Mouse (Mus musculus): ENCODE measurements around the gene Slc35f2. TPM values are rescaled to one million over a fixed set of nuclear protein-coding genes. Genes with fewer than 3 reads are reported as not detected.
A peak's percentile ranks its signal among the peaks of the same experiment; 100 is the strongest.

The Slc35f2 gene
- polyA plus RNA-seq (2015; fragmentation: Nextera tagmentation; extraction: Ambion mirVana), result 10.3 and 10.7 TPM in 2 replicates

DNA sequence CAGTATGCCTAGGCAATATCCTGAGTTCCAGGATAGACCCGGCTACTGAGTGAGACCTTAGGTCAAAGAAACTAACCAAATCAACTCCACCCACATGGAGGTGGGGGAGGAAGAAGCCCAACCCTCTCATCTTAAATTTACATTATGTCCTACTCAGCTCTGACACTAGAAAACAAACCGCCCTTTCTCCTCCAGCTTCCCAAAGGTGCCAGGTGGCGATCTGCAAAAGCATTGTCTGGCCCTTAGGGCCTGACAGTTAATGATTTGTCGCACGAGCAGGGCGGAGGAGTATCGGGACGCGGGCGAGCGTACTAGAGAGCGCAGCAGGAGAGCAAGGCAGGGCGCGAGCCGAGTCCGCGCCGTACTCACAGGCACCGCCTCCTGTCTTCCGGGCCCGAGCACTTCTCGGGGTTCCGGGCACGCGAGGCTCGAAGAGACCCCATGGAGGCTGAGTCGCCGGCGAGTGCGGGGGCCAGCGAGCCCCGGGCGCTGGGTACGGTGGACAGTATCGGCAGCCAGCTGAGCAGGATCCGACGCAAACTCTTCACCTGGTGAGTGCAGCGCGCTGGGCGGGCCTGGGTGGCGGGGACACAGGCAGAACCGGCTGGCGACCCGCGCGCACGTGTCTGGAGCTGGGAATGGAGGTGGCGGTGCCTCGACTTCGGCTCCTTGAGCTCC is at the start of gene Slc35f2:
Gene Slc35f2 (plus strand): TSS at position 195 of the 678 bp plus-strand sequence.
- Histone ChIP-seq H3K27me3 (replicated peaks) (peaks cover 19% of the 10 kb centered on the region), H3K4me3 (peak within 1 kb of the TSS; percentile 67), H3K36me3 (replicated peaks) (no peaks in the 10 kb centered on the region), H3K4me1 (peaks cover 12% of the 10 kb centered on the region), H3K27ac (no peak within 1 kb of the TSS), H3K4me2 (peak within 1 kb of the TSS; percentile 96), H3K9me3 (no peaks in the 10 kb centered on the region; the same call in 1 of the 2 replicates), H3K9ac (peak within 1 kb of the TSS; percentile 58)
- ATAC-seq (replicated peaks), result peak; percentile 92
- 0% methylated on average over 50 of the region's 50 CpGs for WGBS

- Histone ChIP-seq H3K9ac (no peak overlapping the region), H3K4me1 (no peaks in the 10 kb centered on the region), H3K9me3 (no peaks in the 10 kb centered on the region), H3K27ac (no peak overlapping the region), H3K4me2 (no peak overlapping the region), H3K36me3 (replicated peaks) (no peaks in the 10 kb centered on the region), H3K27me3 (replicated peaks) (no peaks in the 10 kb centered on the region), H3K4me3 (no peak overlapping the region)
- ATAC-seq (replicated peaks), result no peak
- WGBS, result 58% methylated on average over 3 of the region's 3 CpGs
These were observed 30.4 kb upstream of the Slc35f2 start for GRCm38 (mm10) chr9:53740829-53741404.

DNA sequence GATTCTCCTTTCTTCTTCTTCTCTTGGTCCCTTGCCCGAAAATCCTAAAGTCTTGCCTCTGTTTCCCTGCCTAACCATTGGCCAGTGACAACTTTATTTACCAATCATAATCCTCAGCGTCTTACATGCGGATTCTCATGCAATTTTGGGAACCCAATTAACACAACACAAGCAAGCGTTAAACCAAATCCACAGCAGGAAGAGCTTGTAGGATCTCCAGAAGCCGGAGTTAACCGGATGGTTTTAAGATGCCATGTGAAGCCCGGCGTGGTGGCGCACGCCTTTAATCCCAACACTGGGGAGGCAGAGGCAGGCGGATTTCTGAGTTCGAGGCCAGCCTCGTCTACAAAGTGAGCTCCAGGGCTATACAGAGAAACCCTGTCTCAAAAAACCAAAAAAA is 20.9 kb upstream of the Slc35f2 start:
- ATAC-seq (replicated peaks), result no peak
- no peak overlapping the region for H3K4me3 ChIP-seq
- no peaks in the 10 kb centered on the region for H3K27me3 ChIP-seq (replicated peaks)
- H3K4me2 ChIP-seq, result no peak overlapping the region
- no peaks in the 10 kb centered on the region for H3K9me3 ChIP-seq
- no peaks in the 10 kb centered on the region for H3K4me1 ChIP-seq
- H3K9ac ChIP-seq, result no peak overlapping the region
- WGBS, result 90% methylated on average over 13 of the region's 13 CpGs
- no peak overlapping the region for H3K27ac ChIP-seq
- no peaks in the 10 kb centered on the region for H3K36me3 ChIP-seq (replicated peaks)

GRCm38 (mm10) chr9:53750899-53751298 is 20.4 kb upstream of the Slc35f2 start:
- no peak for ATAC-seq (replicated peaks)
- Histone ChIP-seq H3K4me2 (no peak overlapping the region), H3K27ac (no peak overlapping the region), H3K27me3 (replicated peaks) (no peaks in the 10 kb centered on the region), H3K9me3 (no peaks in the 10 kb centered on the region), H3K36me3 (replicated peaks) (no peaks in the 10 kb centered on the region), H3K4me1 (no peaks in the 10 kb centered on the region), H3K4me3 (no peak overlapping the region), H3K9ac (no peak overlapping the region)
- WGBS, result 52% methylated on average over 5 of the region's 5 CpGs

DNA sequence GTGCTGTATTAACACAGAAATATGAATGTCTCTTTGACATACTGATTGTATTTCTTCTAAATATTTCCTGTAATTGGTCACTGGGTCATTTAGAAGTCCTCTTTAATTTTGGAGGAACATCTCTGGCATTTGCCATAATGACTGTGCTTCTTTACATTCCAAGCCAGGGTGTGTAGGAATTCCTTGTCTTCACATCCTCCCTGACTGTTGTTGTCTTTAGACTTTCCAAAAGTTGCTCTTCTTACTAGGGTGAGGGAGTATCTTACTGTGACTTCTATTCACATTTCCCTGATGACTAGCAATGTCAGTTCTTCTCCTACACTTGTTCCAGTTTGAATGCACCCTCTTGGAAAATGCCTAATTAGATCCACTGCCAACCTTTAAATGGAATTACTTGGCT is 16.5 kb upstream of the Slc35f2 start:
- Histone ChIP-seq H3K9ac (no peak overlapping the region), H3K9me3 (no peaks in the 10 kb centered on the region), H3K27ac (no peak overlapping the region), H3K4me2 (no peak overlapping the region), H3K36me3 (replicated peaks) (no peaks in the 10 kb centered on the region), H3K27me3 (replicated peaks) (0 out of 2 replicates have a peak, but pooled peaks cover 3% of the 10 kb centered on the region), H3K4me3 (no peak overlapping the region), H3K4me1 (no peaks in the 10 kb centered on the region)
- ATAC-seq (replicated peaks), result no peak

- Histone ChIP-seq H3K27me3 (replicated peaks) (0 out of 2 replicates have a peak, but pooled peaks cover 3% of the 10 kb centered on the region), H3K4me3 (no peak overlapping the region), H3K27ac (no peak overlapping the region), H3K36me3 (replicated peaks) (no peaks in the 10 kb centered on the region), H3K9ac (no peak overlapping the region), H3K9me3 (no peaks in the 10 kb centered on the region), H3K4me1 (no peaks in the 10 kb centered on the region), H3K4me2 (no peak overlapping the region)
- ATAC-seq (replicated peaks), result no peak
- WGBS, result 97% methylated on average over 2 of the region's 2 CpGs
These were observed 13.2 kb upstream of the Slc35f2 start for GRCm38 (mm10) chr9:53758142-53758541.

GRCm38 (mm10) chr9:53764697-53765096 is 6.6 kb upstream of the Slc35f2 start:
- Histone ChIP-seq H3K4me3 (no peak overlapping the region), H3K4me1 (no peaks in the 10 kb centered on the region), H3K4me2 (no peak overlapping the region), H3K27ac (no peak overlapping the region), H3K36me3 (replicated peaks) (no peaks in the 10 kb centered on the region), H3K27me3 (replicated peaks) (no peaks in the 10 kb centered on the region), H3K9ac (no peak overlapping the region), H3K9me3 (no peaks in the 10 kb centered on the region; the same call in 1 of the 2 replicates)
- no peak for ATAC-seq (replicated peaks)
- 86% methylated on average over 8 of the region's 8 CpGs for WGBS

DNA sequence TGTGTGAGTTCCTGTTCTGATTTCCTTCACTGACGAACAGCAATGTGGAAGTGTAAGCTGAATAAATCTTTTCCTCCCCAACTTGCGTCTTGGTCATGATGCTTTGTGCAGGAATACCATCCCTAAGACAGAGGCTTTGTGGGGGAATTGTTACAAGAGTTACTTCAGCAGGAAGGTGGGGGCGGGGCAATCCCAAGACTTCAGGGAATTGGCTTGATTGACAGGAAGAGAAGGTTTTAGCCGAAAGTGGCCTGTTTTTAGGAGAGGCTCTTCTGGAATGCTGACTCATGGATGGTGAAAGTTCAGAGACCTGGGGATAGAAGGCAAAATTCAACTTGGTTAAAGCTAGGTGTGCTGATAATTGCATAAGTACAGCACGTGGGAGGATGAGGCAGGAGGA is 2.9 kb upstream of the Slc35f2 start:
- H3K27me3 ChIP-seq (replicated peaks), result peaks cover 19% of the 10 kb centered on the region
- no peaks in the 10 kb centered on the region; the same call in 1 of the 2 replicates for H3K9me3 ChIP-seq
- H3K9ac ChIP-seq, result no peak overlapping the region
- WGBS, result 83% methylated on average over 5 of the region's 5 CpGs
- H3K4me1 ChIP-seq, result peaks cover 12% of the 10 kb centered on the region
- H3K27ac ChIP-seq, result no peak overlapping the region
- no peak overlapping the region for H3K4me2 ChIP-seq
- ATAC-seq (replicated peaks), result no peak
- H3K36me3 ChIP-seq (replicated peaks), result no peaks in the 10 kb centered on the region
- H3K4me3 ChIP-seq, result no peak overlapping the region

DNA sequence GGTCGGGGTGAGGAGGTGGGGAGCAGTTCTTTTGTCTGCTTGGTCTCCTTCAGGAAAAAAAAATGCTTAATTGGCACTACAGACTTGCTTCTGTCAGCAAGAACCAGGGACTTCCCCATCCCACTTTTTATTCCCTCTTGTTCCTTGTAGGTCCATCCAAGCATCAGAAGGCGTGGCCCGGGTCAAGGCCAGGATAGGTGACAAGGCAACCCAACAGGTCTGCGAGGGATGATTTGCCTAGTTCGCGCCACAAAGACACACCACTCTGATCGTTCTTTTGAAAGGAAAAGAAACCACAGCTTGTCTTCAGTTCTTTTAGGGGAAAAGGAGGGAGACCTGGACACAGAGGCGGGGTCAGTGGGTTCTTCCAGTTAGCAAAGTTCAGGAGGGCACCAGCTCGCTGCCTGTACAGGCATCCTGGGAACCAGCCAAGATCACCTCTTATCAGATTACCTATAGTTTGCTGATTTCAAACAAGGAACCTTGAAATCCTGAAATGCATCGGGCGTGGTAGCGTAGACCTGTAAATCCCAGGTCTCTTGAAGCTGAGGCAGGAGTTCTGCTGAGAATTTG is 481 bp upstream of the Slc35f2 start:
- Histone ChIP-seq H3K27me3 (replicated peaks) (peaks cover 19% of the 10 kb centered on the region), H3K4me3 (peak overlapping the region; percentile 67), H3K9me3 (no peaks in the 10 kb centered on the region; the same call in 1 of the 2 replicates), H3K36me3 (replicated peaks) (no peaks in the 10 kb centered on the region), H3K9ac (peak overlapping the region; percentile 58; the same call in 1 of the 2 replicates), H3K4me1 (peaks cover 12% of the 10 kb centered on the region), H3K4me2 (peak overlapping the region; percentile 96), H3K27ac (no peak overlapping the region)
- ATAC-seq (replicated peaks), result peak; percentile 52; the same call in 1 of the 2 replicates
- WGBS, result 43% methylated on average over 12 of the region's 12 CpGs

GRCm38 (mm10) chr9:53772121-53772561 is 803 bp downstream of the Slc35f2 start:
- Histone ChIP-seq H3K27me3 (replicated peaks) (peaks cover 19% of the 10 kb centered on the region), H3K4me2 (peak overlapping the region; percentile 96), H3K4me1 (peaks cover 12% of the 10 kb centered on the region), H3K9ac (peak overlapping the region; percentile 58), H3K9me3 (no peaks in the 10 kb centered on the region; the same call in 1 of the 2 replicates), H3K4me3 (peak overlapping the region; percentile 67), H3K36me3 (replicated peaks) (no peaks in the 10 kb centered on the region), H3K27ac (no peak overlapping the region)
- ATAC-seq (replicated peaks), result peak; percentile 59; the same call in 1 of the 2 replicates
- 1% methylated on average over 17 of the region's 17 CpGs for WGBS

- 92% methylated on average over 2 of the region's 2 CpGs for WGBS
- no peak overlapping the region for H3K27ac ChIP-seq
- no peak for ATAC-seq (replicated peaks)
- peaks cover 19% of the 10 kb centered on the region for H3K27me3 ChIP-seq (replicated peaks)
- H3K4me1 ChIP-seq, result peaks cover 12% of the 10 kb centered on the region
- no peaks in the 10 kb centered on the region for H3K9me3 ChIP-seq
- H3K4me3 ChIP-seq, result no peak overlapping the region
- H3K9ac ChIP-seq, result no peak overlapping the region
- H3K4me2 ChIP-seq, result no peak overlapping the region
- H3K36me3 ChIP-seq (replicated peaks), result no peaks in the 10 kb centered on the region
These were observed 4.2 kb downstream of the Slc35f2 start for GRCm38 (mm10) chr9:53775511-53775910.

- Histone ChIP-seq H3K4me1 (no peaks in the 10 kb centered on the region), H3K4me3 (no peak overlapping the region)
These were observed 15.4 kb downstream of the Slc35f2 start for GRCm38 (mm10) chr9:53786561-53787407.

More at GRCm38 (mm10) chr9:53786561-53787407, 15.4 kb downstream of the Slc35f2 start:
- H3K36me3 ChIP-seq (replicated peaks), result no peaks in the 10 kb centered on the region
- H3K9ac ChIP-seq, result no peak overlapping the region
- no peak for ATAC-seq (replicated peaks)
- no peak overlapping the region for H3K4me2 ChIP-seq
- 83% methylated on average over 16 of the region's 16 CpGs for WGBS
- no peaks in the 10 kb centered on the region for H3K9me3 ChIP-seq
- no peak overlapping the region for H3K27ac ChIP-seq
- no peaks in the 10 kb centered on the region for H3K27me3 ChIP-seq (replicated peaks)
